Mouse (Mus musculus) CH12F3 (cell line): Measurements from ENCODE around the gene Idh1.
"Not testable (repeated sequence)": the region's sequence is repeated elsewhere in the genome, so short reads cannot be mapped to it uniquely, and the experiment has no call there.

Experiments
- in situ Hi-C: fragments of 300-500 bp; cut with MboI; formaldehyde crosslinking; loops from 2 replicates; pipeline ENCODE4 v1.14.3; 2020; ENCODE audit warnings: low sequenced_read_pairs

The Idh1 gene

GRCm38 (mm10) chr1:65186287-65187073 is at the start of gene Idh1, which contains the start of gene Pikfyve:
Idh1 (minus strand) TSS chr1:65186500.
Pikfyve (plus strand) TSS chr1:65186683.
- in situ Hi-C loops, result no loop called here

GRCm38 (mm10) chr1:65230566-65230965 is 44.3 kb upstream of the Idh1 start:
- in situ Hi-C loops, result no loop called here

- in situ Hi-C loops, result not testable (repeated sequence)
Observed at GRCm38 (mm10) chr1:65229768-65230167, 43.5 kb upstream of the Idh1 start.

- in situ Hi-C loops, result no loop called here
Observed at GRCm38 (mm10) chr1:65227681-65228080, 41.4 kb upstream of the Idh1 start.

GRCm38 (mm10) chr1:65223654-65224053 is 37.4 kb upstream of the Idh1 start:
- in situ Hi-C loops, result no loop called here

GRCm38 (mm10) chr1:65217972-65218371 is 31.7 kb upstream of the Idh1 start:
- in situ Hi-C loops, result no loop called here

GRCm38 (mm10) chr1:65217567-65217966 is 31.3 kb upstream of the Idh1 start:
- in situ Hi-C loops, result no loop called here

GRCm38 (mm10) chr1:65213214-65213613 is 26.9 kb upstream of the Idh1 start:
- in situ Hi-C loops, result no loop called here

GRCm38 (mm10) chr1:65204299-65204698 is 18.0 kb upstream of the Idh1 start:
- in situ Hi-C loops, result no loop called here

- in situ Hi-C loops, result no loop called here
Observed at GRCm38 (mm10) chr1:65198861-65199260, 12.6 kb upstream of the Idh1 start.

- in situ Hi-C loops, result no loop called here
Observed at GRCm38 (mm10) chr1:65198425-65198824, 12.1 kb upstream of the Idh1 start.

GRCm38 (mm10) chr1:65193226-65193625 is 6.9 kb upstream of the Idh1 start:
- in situ Hi-C loops, result no loop called here

- in situ Hi-C loops, result no loop called here
Observed at GRCm38 (mm10) chr1:65190172-65190571, 3.9 kb upstream of the Idh1 start.

GRCm38 (mm10) chr1:65187074-65187430 is 752 bp upstream of the Idh1 start:
- in situ Hi-C loops, result no loop called here

- in situ Hi-C loops, result no loop called here
Observed at GRCm38 (mm10) chr1:65185524-65186205, 635 bp downstream of the Idh1 start.

GRCm38 (mm10) chr1:65185011-65185410 is 1.3 kb downstream of the Idh1 start:
- in situ Hi-C loops, result no loop called here

- in situ Hi-C loops, result no loop called here
Observed at GRCm38 (mm10) chr1:65183994-65184393, 2.3 kb downstream of the Idh1 start.

- in situ Hi-C loops, result no loop called here
Observed at GRCm38 (mm10) chr1:65181459-65181858, 4.8 kb downstream of the Idh1 start.

GRCm38 (mm10) chr1:65179634-65180249 is 6.6 kb downstream of the Idh1 start:
- in situ Hi-C loops, result no loop called here

- in situ Hi-C loops, result no loop called here
Observed at GRCm38 (mm10) chr1:65178902-65179432, 7.3 kb downstream of the Idh1 start.

- in situ Hi-C loops, result no loop called here
Observed at GRCm38 (mm10) chr1:65178126-65178901, 8.0 kb downstream of the Idh1 start.
